Mouse (Mus musculus) forebrain, postnatal 0 days (tissue): ENCODE data around the gene Casq1. TPM values are rescaled to one million over a fixed set of nuclear protein-coding genes. Genes with fewer than 3 reads are reported as not detected.

ENCODE experiments used
- ATAC-seq: fragments of 200-750 bp; cut with Nextera tagmentation; 2 replicates; pipeline ENCODE4 v1.8.0; 2017; ENCODE audit warnings: mild to moderate bottlenecking, moderate library complexity
- DNase-seq: peaks from one replicate; pipeline ENCODE4 v3.0.0-alpha.2; 2015
- H3K27ac ChIP-seq: fragments of 300-500 bp; sonication (generic); 2 replicates; pipeline ENCODE4 v1.5.1; 2014; ENCODE audit warnings: low read depth, mild to moderate bottlenecking, antibody characterized with exemption, low read length, moderate library complexity, mixed read lengths
- H3K27me3 ChIP-seq: fragments of 300-500 bp; sonication (generic); 2 replicates; pipeline ENCODE4 v1.6.1; 2014; ENCODE audit warnings: mild to moderate bottlenecking, low read length, mixed read lengths; ENCODE audit not compliant: insufficient read depth
- H3K36me3 ChIP-seq: fragments of 300-500 bp; sonication (generic); 2 replicates; pipeline ENCODE4 v1.6.1; 2014; ENCODE audit warnings: mild to moderate bottlenecking, moderate library complexity; ENCODE audit not compliant: insufficient read depth
- H3K4me1 ChIP-seq: fragments of 300-500 bp; sonication (generic); 2 replicates; pipeline ENCODE4 v1.6.1; 2014; ENCODE audit warnings: antibody characterized with exemption; ENCODE audit not compliant: insufficient read depth
- H3K4me2 ChIP-seq: fragments of 300-500 bp; sonication (generic); 2 replicates; pipeline ENCODE4 v1.6.1; 2014; ENCODE audit warnings: low read depth, mild to moderate bottlenecking, moderate library complexity
- H3K4me3 ChIP-seq: fragments of 300-500 bp; sonication (generic); 2 replicates; pipeline ENCODE4 v1.5.1; 2014; ENCODE audit warnings: low read depth, low read length, mixed read lengths
- H3K9ac ChIP-seq: fragments of 300-500 bp; sonication (generic); 2 replicates; pipeline ENCODE4 v1.6.1; 2014; ENCODE audit warnings: mild to moderate bottlenecking
- H3K9me3 ChIP-seq: fragments of 300-500 bp; sonication (generic); 2 replicates; pipeline ENCODE4 v1.6.1; 2016; ENCODE audit warnings: low read length
- CTCF ChIP-seq: sonication (generic); IDR thresholded peaks from 2 replicates; pipeline ENCODE4 v1.5.1; 2016; ENCODE audit warnings: antibody characterized with exemption, control low read depth, low read depth
- WGBS: fragments of 180-500 bp; shearing (Covaris S2); extraction: QIAGEN DNeasy Blood & Tissue Kit; methylation state at CpG from one replicate; pipeline ENCODE4 v1.1.7; 2014; 5-methylcytosine and 5-hydroxymethylcytosine counted together
- polyA plus RNA-seq: library from polyadenylated mRNA; unstranded; fragments of >200 nt; fragmentation: Nextera tagmentation; extraction: Ambion mirVana; gene quantifications from 2 replicates; pipeline ENCODE4 v1.2.1, GENCODE M21; 2015
- total RNA-seq: library from RNA; depleted of rRNA; stranded (reverse); fragments of >200 nt; gene quantifications from 2 replicates; pipeline ENCODE4 v1.2.3, GENCODE M21; 2014

The Casq1 gene
- total and polyA plus RNA-seq, 2 experiments from 2014 or later = 0.76 to 3.3 TPM

DNA sequence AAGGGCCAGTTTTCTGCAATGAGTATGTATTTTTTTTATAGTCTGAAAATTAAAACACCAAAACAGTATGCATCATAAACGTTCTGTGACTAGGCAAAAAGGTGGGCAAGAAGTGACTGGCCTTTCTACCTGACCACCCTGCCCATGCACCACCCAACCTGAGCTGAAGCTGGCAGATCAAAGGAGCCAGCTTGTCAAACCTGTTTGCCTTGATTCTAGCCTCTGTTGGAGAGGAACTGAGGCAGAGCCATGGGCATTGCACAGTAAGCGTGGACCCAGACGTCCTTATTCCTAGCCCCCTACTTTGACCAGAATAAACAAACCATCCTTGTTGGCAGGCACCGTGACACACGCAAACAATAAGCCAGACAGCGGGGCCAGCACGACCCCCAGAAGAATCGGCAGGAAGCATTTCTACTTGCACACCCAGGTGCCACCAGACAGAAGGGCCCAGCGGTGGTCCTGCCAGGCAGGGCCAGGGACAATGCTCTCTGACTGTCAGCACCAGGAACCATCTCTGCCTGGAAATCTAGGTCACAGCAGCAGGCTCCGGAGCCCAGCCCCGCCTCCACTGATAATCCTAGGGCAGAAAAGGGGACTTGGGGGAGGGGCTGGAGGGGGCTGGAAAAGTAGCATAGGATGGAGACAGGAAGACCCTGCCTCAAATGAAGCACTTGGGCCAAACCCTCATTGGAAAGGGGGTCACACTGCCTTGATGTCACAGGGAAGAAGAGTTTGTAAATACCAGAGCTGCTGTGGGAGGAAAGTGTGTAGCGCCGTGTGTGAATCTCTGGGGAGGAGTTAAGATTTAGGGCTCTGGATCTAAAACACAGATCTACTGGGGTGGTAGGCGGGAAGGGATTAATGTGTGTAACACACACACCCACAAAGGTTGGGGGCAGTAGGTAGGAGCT, 17.4 kb downstream of the Casq1 start:
- Histone ChIP-seq H3K9me3 (no peaks in the 10 kb centered on the region), H3K4me1 (peaks cover 53% of the 10 kb centered on the region), H3K4me2 (peak overlapping the region; percentile 91), H3K27me3 (no peaks in the 10 kb centered on the region), H3K36me3 (peaks cover 30% of the 10 kb centered on the region), H3K9ac (peak overlapping the region; percentile 48), H3K27ac (peak overlapping the region; percentile 97), H3K4me3 (peak overlapping the region; percentile 5; the same call in 1 of the 2 replicates)
- DNase-seq = peak; percentile 35
- no peak for ATAC-seq
- no peak for TF ChIP-seq CTCF
- 5% methylated on average over 14 of the region's 14 CpGs for WGBS

DNA sequence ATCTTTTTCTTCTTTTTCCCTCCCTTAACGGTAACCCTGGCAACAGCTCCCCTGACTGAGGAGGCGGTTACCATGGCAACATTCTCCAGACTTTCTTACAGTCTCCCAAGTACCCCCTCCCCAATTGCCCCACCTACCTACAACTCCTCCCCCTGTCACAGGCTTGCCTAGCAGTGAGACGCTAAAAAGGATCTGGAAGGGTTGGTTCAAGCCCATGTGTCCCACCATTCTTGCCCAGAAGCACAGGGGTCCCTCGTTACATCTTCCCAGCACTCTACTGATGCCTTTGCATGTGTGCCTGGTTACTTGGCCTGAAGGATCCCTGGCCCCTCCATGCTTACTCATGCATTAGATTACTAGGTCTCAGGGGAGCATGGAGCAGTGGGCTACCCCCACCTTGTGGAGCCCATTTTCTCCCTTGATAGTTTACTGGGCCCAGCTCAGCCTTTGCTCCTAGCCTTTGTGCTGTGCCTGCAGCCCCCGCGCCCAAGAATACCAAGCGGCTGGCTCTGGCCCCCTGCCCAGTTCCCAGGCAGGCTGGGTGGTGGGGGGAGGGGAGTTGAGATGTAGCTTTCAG, 18.7 kb downstream of the Casq1 start:
- H3K9ac ChIP-seq = peak overlapping the region; percentile 54
- H3K9me3 ChIP-seq = no peaks in the 10 kb centered on the region
- peaks cover 43% of the 10 kb centered on the region for H3K36me3 ChIP-seq
- H3K4me1 ChIP-seq = peaks cover 53% of the 10 kb centered on the region
- DNase-seq (peak; percentile 93), ATAC-seq (peak; percentile 80)
- peak overlapping the region; percentile 16; the same call in 1 of the 2 replicates for H3K4me3 ChIP-seq
- WGBS = 8% methylated on average over 7 of the region's 7 CpGs
- H3K27me3 ChIP-seq = no peaks in the 10 kb centered on the region
- TF ChIP-seq CTCF = no peak
- H3K27ac ChIP-seq = peak overlapping the region; percentile 97
- H3K4me2 ChIP-seq = peak overlapping the region; percentile 47

GRCm38 (mm10) chr1:172200161-172200560, 19.5 kb downstream of the Casq1 start:
- WGBS = 64% methylated on average over 5 of the region's 5 CpGs
- Histone ChIP-seq H3K27ac (peak overlapping the region; percentile 97), H3K27me3 (no peaks in the 10 kb centered on the region), H3K4me1 (peaks cover 47% of the 10 kb centered on the region), H3K4me3 (no peak overlapping the region), H3K9me3 (no peaks in the 10 kb centered on the region), H3K9ac (no peak overlapping the region), H3K4me2 (peak overlapping the region; percentile 47), H3K36me3 (peaks cover 49% of the 10 kb centered on the region)
- no peak for DNase-seq
- no peak for ATAC-seq
- TF ChIP-seq CTCF = no peak

DNA sequence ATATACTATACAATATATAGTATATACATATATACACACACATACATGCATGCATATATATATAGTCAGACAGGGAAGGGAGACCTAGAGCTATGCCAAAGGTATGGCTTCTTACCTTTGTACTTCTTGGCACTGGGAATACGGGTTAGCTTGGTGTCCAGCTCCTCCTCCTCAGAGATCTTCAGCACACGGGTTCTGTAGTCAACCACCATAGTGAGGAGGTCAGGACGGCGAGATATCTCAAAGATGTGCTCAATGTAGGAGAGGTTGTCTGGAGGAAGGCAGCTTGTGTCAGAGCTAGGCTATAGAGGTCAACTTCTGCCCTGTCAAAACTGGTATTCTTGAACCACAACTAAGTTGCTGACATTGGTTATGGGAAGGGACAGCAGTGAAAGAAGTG, 20.7 kb downstream of the Casq1 start:
- H3K9me3 ChIP-seq = no peaks in the 10 kb centered on the region

GRCm38 (mm10) chr1:172198316-172198715, 21.4 kb downstream of the Casq1 start:
- no peak overlapping the region for H3K4me2 ChIP-seq
- ATAC-seq (no peak), DNase-seq (no peak)
- H3K36me3 ChIP-seq = peaks cover 67% of the 10 kb centered on the region
- no peak for TF ChIP-seq CTCF
- H3K4me1 ChIP-seq = peaks cover 33% of the 10 kb centered on the region
- WGBS = 73% methylated on average over 8 of the region's 8 CpGs
- no peaks in the 10 kb centered on the region for H3K9me3 ChIP-seq
- H3K9ac ChIP-seq = no peak overlapping the region
- no peaks in the 10 kb centered on the region for H3K27me3 ChIP-seq
- no peak overlapping the region for H3K4me3 ChIP-seq
- H3K27ac ChIP-seq = no peak overlapping the region

More for the DNA sequence above, 20.7 kb downstream of the Casq1 start:
- Histone ChIP-seq H3K9ac (no peak overlapping the region), H3K27ac (no peak overlapping the region), H3K4me3 (no peak overlapping the region), H3K4me1 (peaks cover 39% of the 10 kb centered on the region), H3K36me3 (peaks cover 61% of the 10 kb centered on the region), H3K4me2 (no peak overlapping the region), H3K27me3 (no peaks in the 10 kb centered on the region)
- no peak for ATAC-seq
- DNase-seq = no peak
- TF ChIP-seq CTCF = no peak
- WGBS = 87% methylated on average over 4 of the region's 4 CpGs

GRCm38 (mm10) chr1:172197851-172198250, 21.8 kb downstream of the Casq1 start:
- Histone ChIP-seq H3K27me3 (no peaks in the 10 kb centered on the region), H3K4me2 (no peak overlapping the region), H3K4me3 (no peak overlapping the region), H3K4me1 (peaks cover 29% of the 10 kb centered on the region), H3K27ac (no peak overlapping the region), H3K36me3 (peaks cover 67% of the 10 kb centered on the region), H3K9me3 (no peaks in the 10 kb centered on the region), H3K9ac (no peak overlapping the region)
- DNase-seq (no peak), ATAC-seq (no peak)
- TF ChIP-seq CTCF = no peak
- WGBS = 63% methylated on average over 5 of the region's 5 CpGs

GRCm38 (mm10) chr1:172197146-172197545, 22.5 kb downstream of the Casq1 start:
- no peak overlapping the region for H3K4me2 ChIP-seq
- WGBS = 85% methylated on average over 3 of the region's 3 CpGs
- peaks cover 72% of the 10 kb centered on the region for H3K36me3 ChIP-seq
- H3K4me1 ChIP-seq = peaks cover 22% of the 10 kb centered on the region
- ATAC-seq (no peak), DNase-seq (no peak)
- no peak overlapping the region for H3K27ac ChIP-seq
- no peak for TF ChIP-seq CTCF
- H3K9me3 ChIP-seq = no peaks in the 10 kb centered on the region
- no peak overlapping the region for H3K9ac ChIP-seq
- H3K27me3 ChIP-seq = no peaks in the 10 kb centered on the region
- no peak overlapping the region for H3K4me3 ChIP-seq
